Mouse (Mus musculus) MEL (cell line): ENCODE data around the gene Plxnb3.

Source experiments
- CTCF ChIP-seq, 3 experiments: IDR thresholded peaks in 2 of 3; conservative IDR thresholded peaks in 1 of 3; 2 replicates each; pipeline ENCODE4 v1.5.1; 2011 to 2012; ENCODE audit warnings: low read length in 3 of 3, low read depth in 2 of 3, mild to moderate bottlenecking in 2 of 3, improper control_type of control experiment in 1 of 3, inconsistent platforms in 1 of 3, mixed read lengths in 1 of 3, moderate library complexity in 1 of 3; ENCODE audit not compliant: control insufficient read depth in 1 of 3, insufficient read depth in 1 of 3, poor library complexity in 1 of 3, severe bottlenecking in 1 of 3
- MAX ChIP-seq: IDR thresholded peaks from 2 replicates; pipeline ENCODE4 v1.6.1; 2011; ENCODE audit warnings: low read length, improper control_type of control experiment
- POLR2A ChIP-seq, 2 experiments: IDR thresholded peaks; 2 replicates each; pipeline ENCODE4 v1.6.1; 2011 to 2012; ENCODE audit warnings: low read length in 2 of 2, mild to moderate bottlenecking in 2 of 2, control low read depth in 1 of 2, improper control_type of control experiment in 1 of 2, low read depth in 1 of 2, moderate library complexity in 1 of 2; ENCODE audit not compliant: control insufficient read depth in 1 of 2, insufficient read depth in 1 of 2, poor library complexity in 1 of 2
- ZC3H11A ChIP-seq: IDR thresholded peaks from 2 replicates; pipeline ENCODE4 v1.6.1; 2012; ENCODE audit warnings: low read depth, mild to moderate bottlenecking, inconsistent platforms, low read length, improper control_type of control experiment

GRCm38 (mm10) chrX:73774168-73774760 lies 17.4 kb downstream of the Plxnb3 start, which contains the start of gene Srpk3:
- TF ChIP-seq ZC3H11A: no peak
- no peak for TF ChIP-seq MAX
- no peak for TF ChIP-seq CTCF (IDR thresholded peaks at IDR 0.05 in 2 of 3, conservative IDR thresholded peaks at IDR 0.05 in 1 of 3; ENCODE audit: control insufficient read depth in 1 of 3, insufficient read depth in 1 of 3, low read depth in 2 of 3, low read length in 3 of 3, poor library complexity in 1 of 3, severe bottlenecking in 1 of 3)
- no peak for TF ChIP-seq POLR2A (IDR thresholded peaks at IDR 0.05; ENCODE audit: control insufficient read depth in 1 of 2, insufficient read depth in 1 of 2, low read depth in 1 of 2, low read length in 2 of 2, poor library complexity in 1 of 2)
